Mouse (Mus musculus) forebrain, postnatal 0 days (tissue): ENCODE data around the gene Nt5c2. TPM values are rescaled to one million over a fixed set of nuclear protein-coding genes. Genes with fewer than 3 reads are reported as not detected.

ENCODE experiments used
- ATAC-seq: fragments of 200-750 bp; cut with Nextera tagmentation; 2 replicates; pipeline ENCODE4 v1.8.0; 2017; ENCODE audit warnings: mild to moderate bottlenecking, moderate library complexity
- DNase-seq: peaks from one replicate; pipeline ENCODE4 v3.0.0-alpha.2; 2015
- H3K27ac ChIP-seq: fragments of 300-500 bp; sonication (generic); 2 replicates; pipeline ENCODE4 v1.5.1; 2014; ENCODE audit warnings: low read depth, mild to moderate bottlenecking, antibody characterized with exemption, low read length, moderate library complexity, mixed read lengths
- H3K27me3 ChIP-seq: fragments of 300-500 bp; sonication (generic); 2 replicates; pipeline ENCODE4 v1.6.1; 2014; ENCODE audit warnings: mild to moderate bottlenecking, low read length, mixed read lengths; ENCODE audit not compliant: insufficient read depth
- H3K36me3 ChIP-seq: fragments of 300-500 bp; sonication (generic); 2 replicates; pipeline ENCODE4 v1.6.1; 2014; ENCODE audit warnings: mild to moderate bottlenecking, moderate library complexity; ENCODE audit not compliant: insufficient read depth
- H3K4me1 ChIP-seq: fragments of 300-500 bp; sonication (generic); 2 replicates; pipeline ENCODE4 v1.6.1; 2014; ENCODE audit warnings: antibody characterized with exemption; ENCODE audit not compliant: insufficient read depth
- H3K4me2 ChIP-seq: fragments of 300-500 bp; sonication (generic); 2 replicates; pipeline ENCODE4 v1.6.1; 2014; ENCODE audit warnings: low read depth, mild to moderate bottlenecking, moderate library complexity
- H3K4me3 ChIP-seq: fragments of 300-500 bp; sonication (generic); 2 replicates; pipeline ENCODE4 v1.5.1; 2014; ENCODE audit warnings: low read depth, low read length, mixed read lengths
- H3K9ac ChIP-seq: fragments of 300-500 bp; sonication (generic); 2 replicates; pipeline ENCODE4 v1.6.1; 2014; ENCODE audit warnings: mild to moderate bottlenecking
- H3K9me3 ChIP-seq: fragments of 300-500 bp; sonication (generic); 2 replicates; pipeline ENCODE4 v1.6.1; 2016; ENCODE audit warnings: low read length
- CTCF ChIP-seq: sonication (generic); IDR thresholded peaks from 2 replicates; pipeline ENCODE4 v1.5.1; 2016; ENCODE audit warnings: antibody characterized with exemption, control low read depth, low read depth
- WGBS: fragments of 180-500 bp; shearing (Covaris S2); extraction: QIAGEN DNeasy Blood & Tissue Kit; methylation state at CpG from one replicate; pipeline ENCODE4 v1.1.7; 2014; 5-methylcytosine and 5-hydroxymethylcytosine counted together
- polyA plus RNA-seq: library from polyadenylated mRNA; unstranded; fragments of >200 nt; fragmentation: Nextera tagmentation; extraction: Ambion mirVana; gene quantifications from 2 replicates; pipeline ENCODE4 v1.2.1, GENCODE M21; 2015
- total RNA-seq: library from RNA; depleted of rRNA; stranded (reverse); fragments of >200 nt; gene quantifications from 2 replicates; pipeline ENCODE4 v1.2.3, GENCODE M21; 2014

The Nt5c2 gene
- total and polyA plus RNA-seq, 2 experiments from 2014 or later, result 69.5 to 80.4 TPM

DNA sequence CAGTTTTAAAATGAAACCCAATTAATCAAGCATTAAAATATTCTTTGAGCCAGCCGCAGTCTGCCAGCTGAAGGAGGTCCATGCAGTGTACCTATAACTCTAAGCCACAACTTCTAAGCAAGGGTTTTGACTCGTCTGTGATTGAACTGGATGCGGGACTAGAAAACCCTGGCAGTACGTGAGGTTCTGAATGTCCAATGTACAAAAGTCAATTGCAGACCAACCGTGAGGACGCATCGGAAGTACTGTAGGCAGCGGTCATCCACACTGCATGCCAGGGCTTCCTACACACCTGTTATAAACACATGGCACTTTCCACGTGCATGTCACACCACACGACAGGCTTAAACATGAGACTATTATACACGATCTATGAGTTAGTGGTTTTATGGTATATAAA is 101.3 kb downstream of the Nt5c2 start:
- TF ChIP-seq CTCF, result no peak
- no peaks in the 10 kb centered on the region for H3K4me1 ChIP-seq
- H3K27me3 ChIP-seq, result no peaks in the 10 kb centered on the region
- H3K9me3 ChIP-seq, result no peaks in the 10 kb centered on the region
- no peak overlapping the region for H3K9ac ChIP-seq
- no peak overlapping the region for H3K27ac ChIP-seq
- no peak for ATAC-seq
- no peak for DNase-seq
- H3K4me2 ChIP-seq, result no peak overlapping the region
- WGBS, result 92% methylated on average over 11 of the region's 11 CpGs
- no peak overlapping the region for H3K4me3 ChIP-seq
- no peaks in the 10 kb centered on the region for H3K36me3 ChIP-seq

- no peak overlapping the region for H3K4me3 ChIP-seq
- H3K27me3 ChIP-seq, result no peaks in the 10 kb centered on the region
- no peak overlapping the region for H3K27ac ChIP-seq
- H3K4me1 ChIP-seq, result no peaks in the 10 kb centered on the region
- H3K9me3 ChIP-seq, result no peaks in the 10 kb centered on the region
- H3K4me2 ChIP-seq, result no peak overlapping the region
- no peak for ATAC-seq
- 89% methylated on average over 3 of the region's 3 CpGs for WGBS
- TF ChIP-seq CTCF, result no peak
- no peaks in the 10 kb centered on the region for H3K36me3 ChIP-seq
- DNase-seq, result no peak
- H3K9ac ChIP-seq, result no peak overlapping the region
Observed at GRCm38 (mm10) chr19:46911492-46911891, 103.5 kb downstream of the Nt5c2 start.

GRCm38 (mm10) chr19:46908977-46909376 is 106.0 kb downstream of the Nt5c2 start:
- Histone ChIP-seq H3K27ac (no peak overlapping the region; the same call in 1 of the 2 replicates), H3K9me3 (no peaks in the 10 kb centered on the region), H3K36me3 (no peaks in the 10 kb centered on the region), H3K4me3 (no peak overlapping the region), H3K9ac (no peak overlapping the region), H3K27me3 (no peaks in the 10 kb centered on the region), H3K4me2 (no peak overlapping the region), H3K4me1 (no peaks in the 10 kb centered on the region)
- ATAC-seq, result no peak
- TF ChIP-seq CTCF, result no peak
- 41% methylated on average over 4 of the region's 4 CpGs for WGBS
- no peak for DNase-seq

GRCm38 (mm10) chr19:46908207-46908606 is 106.7 kb downstream of the Nt5c2 start:
- H3K4me1 ChIP-seq, result no peaks in the 10 kb centered on the region
- H3K27ac ChIP-seq, result no peak overlapping the region
- no peak overlapping the region for H3K9ac ChIP-seq
- no peaks in the 10 kb centered on the region for H3K27me3 ChIP-seq
- WGBS, result 66% methylated on average over 5 of the region's 5 CpGs
- H3K36me3 ChIP-seq, result no peaks in the 10 kb centered on the region
- no peaks in the 10 kb centered on the region for H3K9me3 ChIP-seq
- no peak for DNase-seq
- ATAC-seq, result no peak
- H3K4me3 ChIP-seq, result no peak overlapping the region
- TF ChIP-seq CTCF, result no peak
- no peak overlapping the region for H3K4me2 ChIP-seq

- Histone ChIP-seq H3K36me3 (no peaks in the 10 kb centered on the region), H3K9me3 (no peaks in the 10 kb centered on the region), H3K4me2 (no peak overlapping the region), H3K27ac (no peak overlapping the region), H3K9ac (no peak overlapping the region), H3K27me3 (no peaks in the 10 kb centered on the region), H3K4me1 (no peaks in the 10 kb centered on the region), H3K4me3 (no peak overlapping the region)
- ATAC-seq (no peak), DNase-seq (no peak)
- 85% methylated on average over 4 of the region's 4 CpGs for WGBS
- no peak for TF ChIP-seq CTCF
Observed at GRCm38 (mm10) chr19:46905971-46906370, 109.0 kb downstream of the Nt5c2 start.

- H3K9ac ChIP-seq, result no peak overlapping the region
- no peak overlapping the region for H3K27ac ChIP-seq
- DNase-seq, result no peak
- no peaks in the 10 kb centered on the region for H3K36me3 ChIP-seq
- no peak overlapping the region for H3K4me2 ChIP-seq
- ATAC-seq, result no peak
- H3K27me3 ChIP-seq, result no peaks in the 10 kb centered on the region
- H3K4me1 ChIP-seq, result no peaks in the 10 kb centered on the region
- no peak overlapping the region for H3K4me3 ChIP-seq
- no peaks in the 10 kb centered on the region for H3K9me3 ChIP-seq
- no peak for TF ChIP-seq CTCF
Observed at GRCm38 (mm10) chr19:46905383-46905782, 109.6 kb downstream of the Nt5c2 start.

DNA sequence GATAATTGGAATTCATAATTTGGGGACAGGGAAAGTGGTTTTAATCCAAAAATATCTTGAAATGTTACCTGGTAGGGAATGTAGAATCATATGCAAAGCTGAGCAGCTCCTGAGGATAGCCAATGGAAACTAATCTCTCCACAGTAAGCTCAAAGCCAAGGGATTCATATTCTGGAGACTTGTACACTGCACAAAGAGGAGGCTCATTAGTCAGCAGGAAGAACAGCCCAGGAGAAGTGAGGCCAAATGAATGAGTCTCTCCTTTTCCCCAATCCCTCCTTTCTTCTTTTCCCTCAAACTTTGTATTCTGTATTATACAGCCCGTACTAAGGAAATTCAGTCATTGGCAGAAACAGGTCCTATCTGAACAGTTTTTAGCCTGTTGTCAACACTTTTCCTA is 110.0 kb downstream of the Nt5c2 start:
- ATAC-seq, result no peak
- no peak for DNase-seq
- TF ChIP-seq CTCF, result no peak
- Histone ChIP-seq H3K27ac (no peak overlapping the region), H3K4me2 (no peak overlapping the region), H3K27me3 (no peaks in the 10 kb centered on the region), H3K4me3 (no peak overlapping the region), H3K4me1 (no peaks in the 10 kb centered on the region), H3K9ac (no peak overlapping the region), H3K9me3 (no peaks in the 10 kb centered on the region), H3K36me3 (no peaks in the 10 kb centered on the region)
- 67% methylated on average over 1 of the region's 1 CpGs for WGBS

- H3K4me3 ChIP-seq, result no peak overlapping the region
- TF ChIP-seq CTCF, result no peak
- H3K27me3 ChIP-seq, result no peaks in the 10 kb centered on the region
- H3K4me1 ChIP-seq, result no peaks in the 10 kb centered on the region
- peaks cover 1% of the 10 kb centered on the region; the same call in 1 of the 2 replicates for H3K36me3 ChIP-seq
- H3K27ac ChIP-seq, result no peak overlapping the region
- DNase-seq (no peak), ATAC-seq (no peak)
- 89% methylated on average over 5 of the region's 5 CpGs for WGBS
- H3K9me3 ChIP-seq, result no peaks in the 10 kb centered on the region
- no peak overlapping the region for H3K4me2 ChIP-seq
- no peak overlapping the region for H3K9ac ChIP-seq
Observed at GRCm38 (mm10) chr19:46903379-46903778, 111.6 kb downstream of the Nt5c2 start.
